Mouse (Mus musculus) liver, postnatal 0 days (tissue): ENCODE data around the gene Fmod.

ENCODE experiments used
- CTCF ChIP-seq: sonication (generic); IDR thresholded peaks from 2 replicates; pipeline ENCODE4 v1.5.1; 2016; ENCODE audit warnings: antibody characterized with exemption, low read depth
- EP300 ChIP-seq: IDR thresholded peaks from 2 replicates; pipeline ENCODE4 v1.6.1; 2016; ENCODE audit warnings: antibody characterized with exemption, low read depth, mild to moderate bottlenecking

- TF ChIP-seq EP300 (no peak), CTCF (no peak)
Observed at GRCm38 (mm10) chr1:134073658-134074057, 36.6 kb downstream of the Fmod start.
